Mouse (Mus musculus) hindlimb bud, embryonic 11.5 days (tissue): ENCODE results near the gene Raver1.

Experiments
- DNase-seq: peaks from one replicate; pipeline ENCODE4 v3.0.0-alpha.2; 2012; ENCODE audit warnings: low read depth, low spot score; ENCODE audit errors: extremely low spot score

Raver1 gene

GRCm38 (mm10) chr9:21091707-21092320 is at the start of gene Raver1, which contains the start of gene Gm38431:
Gene Raver1 (minus strand): TSS chr9:21092008.
Gene Gm38431 (minus strand): TSS chr9:21091997.
- peak; percentile 73 for DNase-seq

GRCm38 (mm10) chr9:21138386-21138785 is 46.6 kb upstream of the Raver1 start:
- no peak for DNase-seq

- DNase-seq, result no peak
These were observed 45.4 kb upstream of the Raver1 start for GRCm38 (mm10) chr9:21137229-21137628.

GRCm38 (mm10) chr9:21136401-21136800 is 44.6 kb upstream of the Raver1 start:
- DNase-seq, result no peak

- no peak for DNase-seq
These were observed 44.2 kb upstream of the Raver1 start for GRCm38 (mm10) chr9:21135941-21136381.

GRCm38 (mm10) chr9:21135329-21135890 is 43.6 kb upstream of the Raver1 start:
- DNase-seq, result no peak

GRCm38 (mm10) chr9:21134595-21135328 is 43.0 kb upstream of the Raver1 start:
- DNase-seq, result no peak

- DNase-seq, result no peak
These were observed 41.4 kb upstream of the Raver1 start for GRCm38 (mm10) chr9:21133064-21133707.

GRCm38 (mm10) chr9:21132102-21132775 is 40.4 kb upstream of the Raver1 start:
- DNase-seq, result no peak

GRCm38 (mm10) chr9:21131059-21131956 is 39.5 kb upstream of the Raver1 start, which contains the start of gene Tyk2:
Gene Tyk2 (minus strand): TSS chr9:21131243.
- DNase-seq, result peak; percentile 96

GRCm38 (mm10) chr9:21126259-21126627 is 34.4 kb upstream of the Raver1 start:
- no peak for DNase-seq

GRCm38 (mm10) chr9:21125502-21126258 is 33.9 kb upstream of the Raver1 start:
- DNase-seq, result no peak

- DNase-seq, result no peak
These were observed 33.0 kb upstream of the Raver1 start for GRCm38 (mm10) chr9:21124837-21125236.

GRCm38 (mm10) chr9:21121483-21121882 is 29.7 kb upstream of the Raver1 start:
- DNase-seq, result no peak

GRCm38 (mm10) chr9:21117073-21117472 is 25.3 kb upstream of the Raver1 start:
- DNase-seq, result no peak

- DNase-seq, result no peak
These were observed 23.3 kb upstream of the Raver1 start for GRCm38 (mm10) chr9:21115105-21115504.

- no peak for DNase-seq
These were observed 22.4 kb upstream of the Raver1 start for GRCm38 (mm10) chr9:21114190-21114589.

- DNase-seq, result no peak
These were observed 21.9 kb upstream of the Raver1 start for GRCm38 (mm10) chr9:21113751-21114150.

GRCm38 (mm10) chr9:21107607-21108237 is 15.9 kb upstream of the Raver1 start:
- no peak for DNase-seq
